ENCODE assay signal across 20 mouse cellular contexts in the genomic region with DNA sequence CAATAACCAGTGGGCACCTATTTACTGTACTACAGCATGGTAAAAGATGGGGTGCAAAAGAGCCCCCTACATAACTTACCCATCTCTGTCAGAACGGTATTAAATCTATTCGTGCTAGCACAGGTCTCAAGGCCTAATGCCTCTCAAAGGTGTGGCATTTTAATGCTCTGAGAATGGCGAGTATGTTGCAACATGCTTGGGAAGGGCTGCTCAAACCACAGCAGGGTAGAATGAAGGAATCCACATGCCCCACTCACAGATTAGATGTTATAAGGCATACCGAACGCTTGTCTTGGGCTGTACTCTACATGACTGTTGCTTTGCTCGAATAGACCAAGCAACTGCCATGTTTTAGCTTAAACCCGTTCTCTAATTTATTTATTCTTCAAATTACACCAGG. TPM values are rescaled to one million over a fixed set of nuclear protein-coding genes. Genes with fewer than 3 reads are reported as not detected.
DNase-seq lines count a peak whose midpoint lies in the region; ATAC-seq and TF ChIP-seq lines count a peak whose summit lies in the region.
"Had no signal": no experiment of that assay in that cellular context is flagged by ENCODE, and none has a peak within 500 bp of the region (broad histone marks: within the 10 kb centered on the region; RNA-seq: fewer than 3 reads in every experiment).

No protein-coding gene starts in this region.

- H3K27ac ChIP-seq in embryonic facial prominence, embryonic 14.5 days (replicated peaks; ENCODE audit: low read depth, low read length) = no peak overlapping the region
- H3K27ac ChIP-seq in embryonic facial prominence, embryonic 10.5 days (replicated peaks) = no peak overlapping the region
- H3K27ac ChIP-seq: embryonic facial prominence, embryonic 13.5 days had no signal

- ATAC-seq in embryonic facial prominence, embryonic 14.5 days (ENCODE audit: low read depth) = no peak
- ATAC-seq: activated CD4-positive, CD25-positive, alpha-beta regulatory T cell, adult 4 months; CD4-positive, CD25-positive, alpha-beta regulatory T cell, adult 4 months; forebrain, embryonic 14.5 days; forebrain, embryonic 16.5 days; Patski had no signal

- no peak for TF ChIP-seq POLR2A in myocyte (IDR thresholded peaks at IDR 0.05; ENCODE audit: insufficient read length, low read depth)

- 78% methylated on average over 7 of the region's 7 CpGs for WGBS in embryonic facial prominence, embryonic 14.5 days
- WGBS in embryonic facial prominence, embryonic 10.5 days = 89% methylated on average over 7 of the region's 7 CpGs

- H3K4me2 ChIP-seq in embryonic facial prominence, embryonic 14.5 days (ENCODE audit: low read depth, low read length) = no peak overlapping the region
- H3K4me2 ChIP-seq in myocyte (ENCODE audit: low read depth) = no peak overlapping the region
- H3K4me2 ChIP-seq: embryonic facial prominence, embryonic 13.5 days had no signal

- no peaks in the 10 kb centered on the region for H3K9me3 ChIP-seq in embryonic facial prominence, embryonic 14.5 days (ENCODE audit: control insufficient read depth, low read length)
- no peaks in the 10 kb centered on the region for H3K9me3 ChIP-seq in embryonic facial prominence, embryonic 10.5 days
- H3K9me3 ChIP-seq: embryonic facial prominence, embryonic 13.5 days; G1E had no signal

- H3K79me2 ChIP-seq in myocyte (ENCODE audit: control insufficient read depth, insufficient read depth) = no peaks in the 10 kb centered on the region

- H3K4me1 ChIP-seq in embryonic facial prominence, embryonic 14.5 days (ENCODE audit: control insufficient read depth, insufficient read depth, low read length) = no peaks in the 10 kb centered on the region
- peaks cover 27% of the 10 kb centered on the region for H3K4me1 ChIP-seq in embryonic facial prominence, embryonic 10.5 days

- peak; percentile 42 for DNase-seq in embryonic facial prominence, embryonic 14.5 days (ENCODE audit: low spot score)
- DNase-seq in embryonic facial prominence, embryonic 10.5 days (ENCODE audit: low spot score) = no peak
- peak; percentile 35 for DNase-seq in 3T3-L1 (ENCODE audit: low read depth, low spot score)
- DNase-seq in right cerebral cortex, adult 18-20 months = no peak
- DNase-seq: adrenal gland, adult 8-10 months; adrenal gland, postnatal 14 days; adrenal gland, postnatal 36 days; cerebellum, adult 11-12 months; cerebellum, adult 2 months; cerebellum, adult 9-10 months; cerebellum, postnatal 25 days had no signal

- no peak overlapping the region for H3K4me3 ChIP-seq in embryonic facial prominence, embryonic 14.5 days (ENCODE audit: low read depth, low read length)
- no peak overlapping the region for H3K4me3 ChIP-seq in embryonic facial prominence, embryonic 10.5 days
- H3K4me3 ChIP-seq in myocyte = no peak overlapping the region
- H3K4me3 ChIP-seq: embryonic facial prominence, embryonic 13.5 days had no signal

- H3K36me3 ChIP-seq in embryonic facial prominence, embryonic 14.5 days (ENCODE audit: control insufficient read depth, insufficient read depth, low read length) = no peaks in the 10 kb centered on the region
- no peaks in the 10 kb centered on the region for H3K36me3 ChIP-seq in embryonic facial prominence, embryonic 10.5 days (replicated peaks)
- H3K36me3 ChIP-seq in myocyte (ENCODE audit: control insufficient read depth, insufficient read depth) = no peaks in the 10 kb centered on the region
- H3K36me3 ChIP-seq: embryonic facial prominence, embryonic 13.5 days; G1E had no signal

- no peaks in the 10 kb centered on the region for H3K27me3 ChIP-seq in embryonic facial prominence, embryonic 14.5 days (replicated peaks; ENCODE audit: control insufficient read depth, insufficient read depth, low read length)
- H3K27me3 ChIP-seq in embryonic facial prominence, embryonic 10.5 days (replicated peaks; ENCODE audit: low read depth, poor library complexity, severe bottlenecking) = 0 out of 2 replicates have a peak, but pooled peaks cover 5% of the 10 kb centered on the region
- H3K27me3 ChIP-seq in myocyte (ENCODE audit: control insufficient read depth, insufficient read depth, insufficient read length) = no peaks in the 10 kb centered on the region
- H3K27me3 ChIP-seq: CH12.LX; embryonic facial prominence, embryonic 13.5 days; Patski had no signal

- H3K9ac ChIP-seq in embryonic facial prominence, embryonic 14.5 days (ENCODE audit: low read depth, low read length) = no peak overlapping the region
- H3K9ac ChIP-seq: embryonic facial prominence, embryonic 13.5 days had no signal

- H3ac ChIP-seq in myocyte (ENCODE audit: control insufficient read depth, insufficient read length) = no peak overlapping the region

TF ChIP-seq in myocyte, 11 proteins besides CTCF, POLR2A, EP300 and RAD21:
- no peak for TF ChIP-seq E2F4 (IDR thresholded peaks at IDR 0.05; ENCODE audit: insufficient read depth)
- no peak for TF ChIP-seq TCF3 (IDR thresholded peaks at IDR 0.05; ENCODE audit: insufficient read length, low read depth)
- no peak for TF ChIP-seq MYOD1 (IDR thresholded peaks at IDR 0.05; ENCODE audit: control insufficient read depth in 1 of 3, insufficient read length in 2 of 3, low read depth in 2 of 3)
- no peak for TF ChIP-seq POLR2AphosphoS2 (IDR thresholded peaks at IDR 0.05; ENCODE audit: insufficient read length, low read depth)
- no peak for TF ChIP-seq REST (IDR thresholded peaks at IDR 0.05; ENCODE audit: insufficient read depth, insufficient read length)
- TF ChIP-seq CEBPB (IDR thresholded peaks at IDR 0.05; ENCODE audit: insufficient read depth, poor library complexity, severe bottlenecking) = peak; percentile 55; the same call in 1 of the 2 replicates
- TF ChIP-seq MAX (IDR thresholded peaks at IDR 0.05; ENCODE audit: low read depth) = no peak
- TF ChIP-seq SRF (IDR thresholded peaks at IDR 0.05; ENCODE audit: control insufficient read depth, insufficient read length, low read depth) = no peak
TF ChIP-seq in myocyte: peak in this region for 1.

RNA-seq across cellular contexts. Expression of gene Sel1l3, which starts 25.5 kb away (rescaled TPM):
- polyA plus RNA-seq in embryonic facial prominence, embryonic 14.5 days (2014; fragmentation: Nextera tagmentation; extraction: Ambion mirVana) = 5.9 and 6.9 TPM in 2 replicates
- polyA plus RNA-seq in embryonic facial prominence, embryonic 10.5 days (2016; fragmentation: Nextera tagmentation; extraction: Ambion mirVana) = 1.5 and 1.6 TPM in 2 replicates
- polyA plus RNA-seq in myocyte (2012; fragmentation: generic; extraction: Trizol) = 0.02 TPM
- polyA plus RNA-seq: activated CD4-positive, CD25-positive, alpha-beta regulatory T cell, adult 4 months; G1E had no signal

RNA-seq across cellular contexts. Expression of gene Smim20, which starts 27.7 kb away (rescaled TPM):
- 96.7 and 104 TPM in 2 replicates for polyA plus RNA-seq in embryonic facial prominence, embryonic 14.5 days (2014; fragmentation: Nextera tagmentation; extraction: Ambion mirVana)
- 53.2 and 57.7 TPM in 2 replicates for polyA plus RNA-seq in embryonic facial prominence, embryonic 10.5 days (2016; fragmentation: Nextera tagmentation; extraction: Ambion mirVana)
- 78.0 TPM for polyA plus RNA-seq in myocyte (2012; fragmentation: generic; extraction: Trizol)

Comparison
In these comparisons a context has a peak if more than half of its experiments do, and no peak if none do; other contexts are left out.
1. DNase-seq: peak in embryonic facial prominence, embryonic 14.5 days (single experiment) and 3T3-L1 (single experiment); none in embryonic facial prominence, embryonic 10.5 days (single experiment) and right cerebral cortex, adult 18-20 months (single experiment).